Mouse (Mus musculus) thymus, adult 2 months (tissue): ENCODE results near the gene Tnpo1. TPM values are rescaled to one million over a fixed set of nuclear protein-coding genes. Genes with fewer than 3 reads are reported as not detected.
A peak's percentile ranks its signal among the peaks of the same experiment; 100 is the strongest.

Experiments used
- DNase-seq: peaks from one replicate; pipeline ENCODE4 v3.0.0; 2021
- H3K27ac ChIP-seq: fragments of 200-500 bp; 2 replicates; pipeline ENCODE4 v1.5.1; 2012; ENCODE audit warnings: low read length, control low read depth; ENCODE audit not compliant: control insufficient read depth, insufficient read depth
- H3K27me3 ChIP-seq: fragments of 200-500 bp; 2 replicates; pipeline ENCODE4 v1.6.1; 2012; ENCODE audit warnings: mild to moderate bottlenecking, low read length, moderate library complexity, mixed read lengths; ENCODE audit not compliant: control insufficient read depth, insufficient read depth
- H3K36me3 ChIP-seq: fragments of 200-500 bp; 2 replicates; pipeline ENCODE4 v1.6.1; 2012; ENCODE audit warnings: mild to moderate bottlenecking, low read length, moderate library complexity; ENCODE audit not compliant: control insufficient read depth, insufficient read depth
- H3K4me1 ChIP-seq: fragments of 200-500 bp; replicated peaks from 2 replicates; pipeline ENCODE4 v1.6.1; 2012; ENCODE audit warnings: low read length; ENCODE audit not compliant: control insufficient read depth, insufficient read depth
- H3K4me3 ChIP-seq: fragments of 200-500 bp; 2 replicates; pipeline ENCODE4 v1.5.1; 2012; ENCODE audit warnings: mild to moderate bottlenecking, low read length, control low read depth, moderate library complexity; ENCODE audit not compliant: control insufficient read depth, insufficient read depth
- CTCF ChIP-seq: fragments of 200-500 bp; IDR thresholded peaks from 2 replicates; pipeline ENCODE4 v1.5.1; 2012; ENCODE audit warnings: mild to moderate bottlenecking, control low read depth, low read length, moderate library complexity, borderline replicate concordance; ENCODE audit not compliant: control insufficient read depth, poor library complexity, insufficient read depth; ENCODE audit errors: extremely low read depth
- POLR2A ChIP-seq: fragments of 200-500 bp; IDR thresholded peaks from 2 replicates; pipeline ENCODE4 v1.6.1; 2012; ENCODE audit warnings: mild to moderate bottlenecking, low read length, control low read depth, moderate library complexity; ENCODE audit not compliant: control insufficient read depth, poor library complexity, insufficient read depth; ENCODE audit errors: extremely low read depth
- WGBS: fragments of 180-500 bp; shearing (Covaris S2); methylation state at CpG from one replicate; pipeline ENCODE4 v1.1.7; 2018; 5-methylcytosine and 5-hydroxymethylcytosine counted together
- polyA plus RNA-seq: library from polyadenylated mRNA; depleted of rRNA; stranded (reverse); fragments of >200 nt; gene quantifications from 2 replicates; pipeline ENCODE4 v1.2.3, GENCODE M21; 2012; rRNA removed

The Tnpo1 gene
- 35.9 and 40.7 TPM in 2 replicates for polyA plus RNA-seq

GRCm38 (mm10) chr13:98926213-98926957 lies at the start of gene Tnpo1:
Tnpo1 (minus strand) TSS chr13:98926384.
- no peaks in the 10 kb centered on the region; the same call in 1 of the 2 replicates for H3K4me1 ChIP-seq
- TF ChIP-seq POLR2A (peak; percentile 63; the same call in 1 of the 2 replicates), CTCF (no peak)
- H3K27me3 ChIP-seq = no peaks in the 10 kb centered on the region
- peak within 1 kb of the TSS; percentile 98 for H3K4me3 ChIP-seq
- peak within 1 kb of the TSS; percentile 73 for H3K27ac ChIP-seq
- no peaks in the 10 kb centered on the region for H3K36me3 ChIP-seq
- WGBS = 1% methylated on average over 75 of the region's 75 CpGs
- DNase-seq = peak; percentile 82

GRCm38 (mm10) chr13:98972090-98972489 lies 45.9 kb upstream of the Tnpo1 start:
- TF ChIP-seq POLR2A = no peak
- TF ChIP-seq CTCF = no peak
- Histone ChIP-seq H3K4me3 (no peak overlapping the region), H3K27me3 (no peaks in the 10 kb centered on the region), H3K36me3 (no peaks in the 10 kb centered on the region), H3K4me1 (no peaks in the 10 kb centered on the region; the same call in 1 of the 2 replicates), H3K27ac (no peak overlapping the region)
- WGBS = 94% methylated on average over 3 of the region's 3 CpGs
- no peak for DNase-seq

GRCm38 (mm10) chr13:98971641-98972040 lies 45.5 kb upstream of the Tnpo1 start:
- Histone ChIP-seq H3K27me3 (no peaks in the 10 kb centered on the region), H3K4me3 (no peak overlapping the region), H3K36me3 (no peaks in the 10 kb centered on the region), H3K27ac (no peak overlapping the region), H3K4me1 (no peaks in the 10 kb centered on the region; the same call in 1 of the 2 replicates)
- no peak for TF ChIP-seq CTCF
- TF ChIP-seq POLR2A = no peak
- DNase-seq = no peak
- WGBS = 95% methylated on average over 5 of the region's 5 CpGs

- no peak for TF ChIP-seq CTCF
- TF ChIP-seq POLR2A = no peak
- no peaks in the 10 kb centered on the region for H3K36me3 ChIP-seq
- no peaks in the 10 kb centered on the region; the same call in 1 of the 2 replicates for H3K4me1 ChIP-seq
- H3K27me3 ChIP-seq = no peaks in the 10 kb centered on the region
- no peak overlapping the region for H3K4me3 ChIP-seq
- WGBS = 34% methylated on average over 4 of the region's 4 CpGs
- H3K27ac ChIP-seq = no peak overlapping the region
- DNase-seq = no peak
These were observed 42.3 kb upstream of the Tnpo1 start for GRCm38 (mm10) chr13:98968517-98968916.

- TF ChIP-seq POLR2A = no peak
- TF ChIP-seq CTCF = no peak
- Histone ChIP-seq H3K4me1 (no peaks in the 10 kb centered on the region; the same call in 1 of the 2 replicates), H3K27me3 (no peaks in the 10 kb centered on the region), H3K27ac (no peak overlapping the region), H3K4me3 (no peak overlapping the region), H3K36me3 (no peaks in the 10 kb centered on the region)
- 84% methylated on average over 6 of the region's 6 CpGs for whole genome bisulfite sequencing
- no peak for DNase-seq
These were observed 41.8 kb upstream of the Tnpo1 start for GRCm38 (mm10) chr13:98967942-98968341.

GRCm38 (mm10) chr13:98966583-98966982 lies 40.4 kb upstream of the Tnpo1 start:
- no peak for DNase-seq
- Histone ChIP-seq H3K27me3 (no peaks in the 10 kb centered on the region), H3K36me3 (no peaks in the 10 kb centered on the region), H3K27ac (no peak overlapping the region), H3K4me1 (no peaks in the 10 kb centered on the region; the same call in none of the 2 replicates), H3K4me3 (no peak overlapping the region)
- 92% methylated on average over 5 of the region's 5 CpGs for WGBS
- TF ChIP-seq CTCF (no peak), POLR2A (no peak)

- no peaks in the 10 kb centered on the region for H3K36me3 ChIP-seq
- no peaks in the 10 kb centered on the region; the same call in 1 of the 2 replicates for H3K4me1 ChIP-seq
- no peak for TF ChIP-seq POLR2A
- no peak for TF ChIP-seq CTCF
- H3K27ac ChIP-seq = no peak overlapping the region
- DNase-seq = no peak
- H3K27me3 ChIP-seq = no peaks in the 10 kb centered on the region
- no peak overlapping the region for H3K4me3 ChIP-seq
- 100% methylated on average over 1 of the region's 1 CpGs for WGBS
These were observed 37.4 kb upstream of the Tnpo1 start for GRCm38 (mm10) chr13:98963612-98964011.
